Mouse (Mus musculus) hindbrain, embryonic 13.5 days (tissue): ENCODE data around the gene Slc37a4. TPM values are rescaled to one million over a fixed set of nuclear protein-coding genes. Genes with fewer than 3 reads are reported as not detected.
"Not testable (repeated sequence)": the region's sequence is repeated elsewhere in the genome, so short reads cannot be mapped to it uniquely, and the experiment has no call there.

ENCODE experiments used
- ATAC-seq: fragments of 200-750 bp; cut with Nextera tagmentation; 2 replicates; pipeline ENCODE4 v1.8.0; 2017; ENCODE audit warnings: moderate TSS enrichment; ENCODE audit not compliant: low FRiP score
- H3K27ac ChIP-seq: fragments of 300-500 bp; sonication (generic); 2 replicates; pipeline ENCODE4 v1.5.1; 2015; ENCODE audit warnings: inconsistent platforms, mild to moderate bottlenecking, moderate library complexity
- H3K27me3 ChIP-seq: fragments of 300-500 bp; sonication (generic); 2 replicates; pipeline ENCODE4 v1.6.1; 2015; ENCODE audit warnings: mild to moderate bottlenecking, inconsistent platforms
- H3K36me3 ChIP-seq: fragments of 300-500 bp; sonication (generic); 2 replicates; pipeline ENCODE4 v1.6.1; 2015; ENCODE audit warnings: mild to moderate bottlenecking, inconsistent platforms
- H3K4me1 ChIP-seq: fragments of 300-500 bp; sonication (generic); replicated peaks from 2 replicates; pipeline ENCODE4 v1.6.1; 2015; ENCODE audit warnings: inconsistent platforms
- H3K4me2 ChIP-seq: fragments of 300-500 bp; sonication (generic); 2 replicates; pipeline ENCODE4 v1.6.1; 2015; ENCODE audit warnings: inconsistent platforms, mild to moderate bottlenecking, moderate library complexity
- H3K4me3 ChIP-seq: fragments of 300-500 bp; sonication (generic); 2 replicates; pipeline ENCODE4 v1.5.1; 2015; ENCODE audit warnings: mild to moderate bottlenecking, inconsistent platforms
- H3K9ac ChIP-seq: fragments of 300-500 bp; sonication (generic); 2 replicates; pipeline ENCODE4 v1.6.1; 2015; ENCODE audit warnings: mild to moderate bottlenecking, inconsistent platforms
- H3K9me3 ChIP-seq: fragments of 300-500 bp; sonication (generic); 2 replicates; pipeline ENCODE4 v1.6.1; 2016; ENCODE audit warnings: inconsistent platforms
- WGBS: fragments of 180-500 bp; shearing (Covaris S2); methylation state at CpG from one replicate; pipeline ENCODE4 v1.1.7; 2015; 5-methylcytosine and 5-hydroxymethylcytosine counted together
- microRNA-seq: library from miRNA; unstranded; fragments of <30 nt; microRNA quantifications from one replicate; pipeline ENCODE4, GENCODE M21; 2016
- polyA plus RNA-seq: library from polyadenylated mRNA; unstranded; fragments of >200 nt; fragmentation: Nextera tagmentation; extraction: Ambion mirVana; gene quantifications from 2 replicates; pipeline ENCODE4 v1.2.1, GENCODE M21; 2015

Gene Slc37a4
- polyA plus RNA-seq, 1 experiment from 2014 or later: 64.7 TPM

- H3K9ac ChIP-seq: peak within 1 kb of the TSS; percentile 96
- H3K9me3 ChIP-seq: no peaks in the 10 kb centered on the region
- H3K4me1 ChIP-seq: peaks cover 18% of the 10 kb centered on the region
- peaks cover 10% of the 10 kb centered on the region for H3K36me3 ChIP-seq
- H3K4me3 ChIP-seq: peak within 1 kb of the TSS; percentile 81
- WGBS: 78% methylated on average over 14 of the region's 14 CpGs
- H3K27ac ChIP-seq: peak within 1 kb of the TSS; percentile 84
- H3K4me2 ChIP-seq: peak within 1 kb of the TSS; percentile 90
- no peaks in the 10 kb centered on the region; the same call in 1 of the 2 replicates for H3K27me3 ChIP-seq
- ATAC-seq: no peak
These were observed 22.1 kb downstream of the Slc37a4 start, which contains the start of gene Ccdc84 for GRCm38 (mm10) chr9:44418519-44419385. Gene Ccdc84 (minus strand): TSS chr9:44418569.

- ATAC-seq, H3K4me3 ChIP-seq, H3K36me3 ChIP-seq, H3K27ac ChIP-seq, H3K27me3 ChIP-seq, H3K9me3 ChIP-seq, H3K9ac ChIP-seq, H3K4me2 ChIP-seq: not testable (repeated sequence)
- WGBS: 94% methylated on average over 9 of the region's 9 CpGs
- peaks cover 18% of the 10 kb centered on the region for H3K4me1 ChIP-seq
These were observed 23.1 kb downstream of the Slc37a4 start for GRCm38 (mm10) chr9:44419730-44420129.

GRCm38 (mm10) chr9:44420280-44420898, 23.7 kb downstream of the Slc37a4 start:
- Histone ChIP-seq H3K36me3 (0 out of 2 replicates have a peak, but pooled peaks cover 4% of the 10 kb centered on the region), H3K27ac (no peak overlapping the region), H3K4me2 (no peak overlapping the region), H3K4me3 (no peak overlapping the region), H3K9me3 (no peaks in the 10 kb centered on the region), H3K9ac (no peak overlapping the region), H3K4me1 (peaks cover 18% of the 10 kb centered on the region), H3K27me3 (no peaks in the 10 kb centered on the region; the same call in 1 of the 2 replicates)
- WGBS: 75% methylated on average over 5 of the region's 5 CpGs
- ATAC-seq: no peak

GRCm38 (mm10) chr9:44423576-44423975, 26.9 kb downstream of the Slc37a4 start:
- Histone ChIP-seq H3K9me3 (no peaks in the 10 kb centered on the region), H3K4me1 (peaks cover 2% of the 10 kb centered on the region; the same call in 1 of the 2 replicates), H3K4me3 (no peak overlapping the region), H3K4me2 (no peak overlapping the region), H3K36me3 (no peaks in the 10 kb centered on the region), H3K9ac (no peak overlapping the region), H3K27ac (no peak overlapping the region), H3K27me3 (no peaks in the 10 kb centered on the region; the same call in 1 of the 2 replicates)
- no peak for ATAC-seq
- 92% methylated on average over 4 of the region's 4 CpGs for WGBS

GRCm38 (mm10) chr9:44432577-44433185, 36.0 kb downstream of the Slc37a4 start:
- Histone ChIP-seq H3K27me3 (no peaks in the 10 kb centered on the region), H3K36me3 (no peaks in the 10 kb centered on the region), H3K4me2 (no peak overlapping the region), H3K9ac (no peak overlapping the region), H3K4me3 (no peak overlapping the region), H3K27ac (no peak overlapping the region), H3K9me3 (no peaks in the 10 kb centered on the region), H3K4me1 (no peaks in the 10 kb centered on the region; the same call in 1 of the 2 replicates)
- no peak for ATAC-seq
- 64% methylated on average over 5 of the region's 5 CpGs for WGBS

- Histone ChIP-seq H3K36me3 (no peaks in the 10 kb centered on the region), H3K27ac (no peak overlapping the region), H3K4me2 (no peak overlapping the region), H3K4me1 (no peaks in the 10 kb centered on the region; the same call in 1 of the 2 replicates), H3K4me3 (no peak overlapping the region), H3K9ac (no peak overlapping the region), H3K27me3 (no peaks in the 10 kb centered on the region), H3K9me3 (no peaks in the 10 kb centered on the region)
- 86% methylated on average over 6 of the region's 6 CpGs for WGBS
- ATAC-seq: no peak
These were observed 39.1 kb downstream of the Slc37a4 start for GRCm38 (mm10) chr9:44435747-44436146.

- Histone ChIP-seq H3K4me3 (no peak within 1 kb of the TSS), H3K4me1 (no peaks in the 10 kb centered on the region), H3K4me2 (no peak within 1 kb of the TSS), H3K9me3 (no peaks in the 10 kb centered on the region), H3K36me3 (no peaks in the 10 kb centered on the region), H3K27me3 (no peaks in the 10 kb centered on the region), H3K27ac (no peak within 1 kb of the TSS), H3K9ac (no peak within 1 kb of the TSS)
- WGBS: 74% methylated on average over 19 of the region's 19 CpGs
- ATAC-seq: no peak
These were observed 44.3 kb downstream of the Slc37a4 start, which contains the start of gene Foxr1 for GRCm38 (mm10) chr9:44440961-44441360. Gene Foxr1 (minus strand): TSS chr9:44441136.

GRCm38 (mm10) chr9:44444402-44445025, 47.9 kb downstream of the Slc37a4 start:
- not testable (repeated sequence) for H3K4me2 ChIP-seq, H3K4me3 ChIP-seq, ATAC-seq, H3K9ac ChIP-seq, H3K36me3 ChIP-seq, H3K27ac ChIP-seq, H3K9me3 ChIP-seq, H3K4me1 ChIP-seq, H3K27me3 ChIP-seq
- 88% methylated on average over 7 of the region's 7 CpGs for WGBS

GRCm38 (mm10) chr9:44450387-44450786, 53.7 kb downstream of the Slc37a4 start:
- H3K9me3 ChIP-seq: no peaks in the 10 kb centered on the region
- H3K27ac ChIP-seq: no peak overlapping the region
- H3K4me3 ChIP-seq: no peak overlapping the region
- no peak for ATAC-seq
- no peaks in the 10 kb centered on the region for H3K36me3 ChIP-seq
- no peak overlapping the region for H3K9ac ChIP-seq
- peaks cover 14% of the 10 kb centered on the region for H3K4me1 ChIP-seq
- H3K27me3 ChIP-seq: peaks cover 15% of the 10 kb centered on the region
- H3K4me2 ChIP-seq: no peak overlapping the region

Small RNA genes within 50 kb of the gene (microRNA-seq; reads per million reads assigned to microRNA genes)
- not detected for gene Mir7085

Other genes with a start within 250 kb of the Slc37a4 start
- gene Cbl, start 162.8 kb upstream of the Slc37a4 start, polyA plus RNA-seq: 21.5 and 24.4 TPM in 2 replicates
- gene Ccdc153, start 156.2 kb upstream of the Slc37a4 start, polyA plus RNA-seq: not detected in 2 replicates
- 0.17 and 0.48 TPM in 2 replicates for gene Pdzd3, start 145.4 kb upstream of the Slc37a4 start, polyA plus RNA-seq
- gene Nlrx1, start 128.3 kb upstream of the Slc37a4 start, polyA plus RNA-seq: 4.4 TPM in 2 replicates
- 18.0 and 20.1 TPM in 2 replicates for gene Abcg4, start 108.2 kb upstream of the Slc37a4 start, polyA plus RNA-seq
- gene Hinfp, start 91.2 kb upstream of the Slc37a4 start, polyA plus RNA-seq: 31.4 and 36.6 TPM in 2 replicates
- gene C2cd2l, start 76.6 kb upstream of the Slc37a4 start, polyA plus RNA-seq: 19.1 and 21.6 TPM in 2 replicates
- 37.0 and 40.4 TPM in 2 replicates for gene Dpagt1, start 70.8 kb upstream of the Slc37a4 start, polyA plus RNA-seq
- 145 and 151 TPM in 2 replicates for gene H2afx, start 62.2 kb upstream of the Slc37a4 start, polyA plus RNA-seq
- gene Hmbs, start 52.6 kb upstream of the Slc37a4 start, polyA plus RNA-seq: 66.8 and 70.8 TPM in 2 replicates
- 36.2 and 38.0 TPM in 2 replicates for gene Vps11, start 35.2 kb upstream of the Slc37a4 start, polyA plus RNA-seq
- gene Hyou1, start 17.4 kb upstream of the Slc37a4 start, polyA plus RNA-seq: 25.6 and 27.7 TPM in 2 replicates
- gene Rps25, start 10.3 kb downstream of the Slc37a4 start, polyA plus RNA-seq: 1,260 and 1,282 TPM in 2 replicates
- gene Trappc4, start 10.7 kb downstream of the Slc37a4 start, polyA plus RNA-seq: 342 and 355 TPM in 2 replicates
- gene Ccdc84, start 21.7 kb downstream of the Slc37a4 start, polyA plus RNA-seq: 28.2 and 32.9 TPM in 2 replicates
- not detected in 2 replicates for gene Foxr1, start 44.3 kb downstream of the Slc37a4 start, polyA plus RNA-seq
- gene Upk2, start 58.1 kb downstream of the Slc37a4 start, polyA plus RNA-seq: not detected in 2 replicates
- gene Bcl9l, start 86.0 kb downstream of the Slc37a4 start, polyA plus RNA-seq: 8.6 TPM in 2 replicates
- 0.10 TPM in 1 of 2 replicates, not detected in the other for gene Cxcr5, start 165.0 kb downstream of the Slc37a4 start, polyA plus RNA-seq
- 26.1 and 28.2 TPM in 2 replicates for gene Ddx6, start 208.0 kb downstream of the Slc37a4 start, polyA plus RNA-seq